Mouse (Mus musculus) spleen, embryonic (tissue): ENCODE measurements around the gene Cln5.

Experiments
- CTCF ChIA-PET: fragments of 350-600 bp; sonication (Branson Sonifier 250); formaldehyde crosslinking; loops from one replicate; lab custom pipeline; 2022; lab: Charles Lee

Cln5 gene

DNA sequence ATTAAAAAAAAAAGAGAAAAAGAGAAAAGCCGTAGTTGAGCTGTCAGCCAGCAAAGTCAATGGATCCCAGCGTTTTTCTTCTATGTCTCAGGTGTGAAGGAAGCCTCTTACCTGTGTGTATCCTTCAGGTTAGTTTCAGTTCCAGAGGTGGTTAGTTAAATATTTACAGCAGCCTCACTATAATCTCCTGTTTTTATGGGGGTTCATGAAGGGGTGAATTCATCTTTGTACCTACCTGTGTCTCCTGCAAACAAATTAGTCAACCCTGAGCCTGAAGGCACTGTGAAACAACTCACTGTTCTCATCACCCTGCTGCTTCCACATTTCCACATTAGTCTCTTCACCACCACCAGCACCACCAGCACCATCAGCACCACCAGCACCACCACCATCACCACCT is 36.3 kb downstream of the Cln5 start:
- CTCF ChIA-PET: no interaction called here

GRCm38 (mm10) chr14:103109971-103110370 is 40.0 kb downstream of the Cln5 start:
- CTCF ChIA-PET: no interaction called here

DNA sequence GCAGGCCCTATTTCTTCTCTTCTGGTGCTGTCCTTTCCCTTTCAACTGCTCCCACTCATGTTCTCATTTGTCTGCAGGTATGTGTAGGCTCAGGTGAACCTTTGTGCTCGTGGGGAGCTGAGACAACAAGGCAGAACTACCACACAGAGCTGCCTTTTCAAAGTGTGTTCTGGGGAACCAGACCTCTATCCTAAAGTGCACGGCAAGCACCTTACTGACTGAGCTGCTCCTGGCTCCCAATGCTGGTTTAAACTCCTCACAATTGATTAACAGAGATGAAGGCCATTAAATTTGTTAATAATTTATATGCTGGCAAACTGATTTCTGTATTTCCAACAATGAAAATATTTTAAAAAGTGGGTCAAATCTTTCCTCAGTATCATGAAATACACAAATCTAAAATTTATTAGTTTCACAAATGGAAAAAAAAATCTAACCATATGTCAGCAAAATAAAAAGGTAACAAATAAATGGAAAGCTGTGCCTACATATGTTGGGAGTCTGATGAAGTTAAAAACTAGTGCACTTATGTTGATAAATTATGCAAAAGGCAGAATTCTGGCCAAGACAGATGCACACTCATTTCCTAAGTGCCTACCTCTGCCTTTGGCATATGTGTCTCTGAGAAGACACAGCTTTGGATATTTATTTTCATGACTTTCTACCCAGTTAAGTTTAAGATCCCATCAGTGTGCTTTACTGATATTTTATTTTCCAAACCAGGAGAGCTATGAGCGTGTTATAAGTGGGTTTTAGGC is 42.8 kb downstream of the Cln5 start:
- CTCF ChIA-PET: interaction anchor here (0.7 kb wide), 1 partner anchor 12 kb away, joined by 4 read pairs; no protein-coding TSS in a partner anchor

- CTCF ChIA-PET: no interaction called here
Measured at GRCm38 (mm10) chr14:103114994-103115670, 45.1 kb downstream of the Cln5 start.

DNA sequence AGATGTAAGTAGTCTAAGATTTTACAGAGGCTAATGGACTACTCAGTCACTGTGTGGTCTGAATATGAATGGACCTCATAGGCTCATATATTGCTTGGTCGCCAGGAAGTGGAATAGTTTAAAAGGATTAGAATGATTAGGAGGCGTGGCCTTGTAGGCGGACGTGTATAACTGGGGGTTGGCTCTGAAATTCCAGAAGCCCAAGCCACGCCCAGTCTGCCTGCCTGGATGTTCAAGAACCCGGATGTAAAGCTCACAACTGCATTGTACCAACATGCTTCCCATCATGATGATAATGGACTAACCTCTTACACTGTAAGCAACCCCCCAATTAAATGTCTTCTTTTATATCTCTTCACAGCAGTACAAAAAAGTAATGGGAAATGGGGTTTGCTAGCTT is 55.7 kb downstream of the Cln5 start:
- CTCF ChIA-PET: no interaction called here
